Mouse (Mus musculus) lung, embryonic 14.5 days (tissue): Measurements from ENCODE around the gene Rapgef4. TPM values are rescaled to one million over a fixed set of nuclear protein-coding genes. Genes with fewer than 3 reads are reported as not detected.

Experiments
- ATAC-seq: fragments of 200-750 bp; cut with Nextera tagmentation; 2 replicates; pipeline ENCODE4 v1.8.0; 2017; ENCODE audit warnings: mild to moderate bottlenecking, moderate TSS enrichment, moderate library complexity; ENCODE audit not compliant: insufficient read depth
- DNase-seq: peaks from one replicate; pipeline ENCODE4 v3.0.0-alpha.2; 2015
- H3K27ac ChIP-seq: fragments of 300-500 bp; sonication (generic); 2 replicates; pipeline ENCODE4 v1.5.1; 2014; ENCODE audit warnings: low read depth, mild to moderate bottlenecking, moderate library complexity
- H3K27me3 ChIP-seq: fragments of 300-500 bp; sonication (generic); 2 replicates; pipeline ENCODE4 v1.6.1; 2014; ENCODE audit warnings: low read length, control low read depth; ENCODE audit not compliant: insufficient read depth
- H3K36me3 ChIP-seq: fragments of 300-500 bp; sonication (generic); 2 replicates; pipeline ENCODE4 v1.6.1; 2014; ENCODE audit warnings: control low read depth; ENCODE audit not compliant: insufficient read depth
- H3K4me1 ChIP-seq: fragments of 300-500 bp; sonication (generic); 2 replicates; pipeline ENCODE4 v1.6.1; 2014; ENCODE audit warnings: antibody characterized with exemption, control low read depth; ENCODE audit not compliant: insufficient read depth
- H3K4me2 ChIP-seq: fragments of 300-500 bp; sonication (generic); 2 replicates; pipeline ENCODE4 v1.6.1; 2014; ENCODE audit warnings: mild to moderate bottlenecking
- H3K4me3 ChIP-seq: fragments of 300-500 bp; sonication (generic); 2 replicates; pipeline ENCODE4 v1.5.1; 2014; ENCODE audit warnings: low read depth, low read length
- H3K9ac ChIP-seq: fragments of 300-500 bp; sonication (generic); 2 replicates; pipeline ENCODE4 v1.6.1; 2014
- H3K9me3 ChIP-seq: fragments of 300-500 bp; sonication (generic); 2 replicates; pipeline ENCODE4 v1.6.1; 2016; ENCODE audit warnings: low read depth, low read length, control low read depth
- CTCF ChIP-seq: IDR thresholded peaks from 2 replicates; pipeline ENCODE4 v1.5.1; 2016; ENCODE audit warnings: antibody characterized with exemption, low read depth
- WGBS: fragments of 180-500 bp; shearing (Covaris S2); extraction: QIAGEN DNeasy Blood & Tissue Kit; methylation state at CpG from one replicate; pipeline ENCODE4 v1.1.7; 2014; 5-methylcytosine and 5-hydroxymethylcytosine counted together
- polyA plus RNA-seq: library from polyadenylated mRNA; unstranded; fragments of >200 nt; fragmentation: Nextera tagmentation; extraction: Ambion mirVana; gene quantifications from 2 replicates; pipeline ENCODE4 v1.2.1, GENCODE M21; 2014

Rapgef4 gene
- polyA plus RNA-seq, 1 experiment from 2014 or later = 3.5 TPM

GRCm38 (mm10) chr2:72296984-72297715, 316.1 kb downstream of the Rapgef4 start:
- ATAC-seq (no peak), DNase-seq (no peak)
- Histone ChIP-seq H3K36me3 (peaks cover 9% of the 10 kb centered on the region), H3K9me3 (no peaks in the 10 kb centered on the region), H3K27me3 (no peaks in the 10 kb centered on the region), H3K9ac (0 out of 2 replicates have a peak overlapping the region, but pooled peaks have one; percentile 30), H3K4me2 (peak overlapping the region; percentile 43; the same call in 1 of the 2 replicates), H3K4me1 (peaks cover 6% of the 10 kb centered on the region; the same call in 1 of the 2 replicates), H3K4me3 (no peak overlapping the region), H3K27ac (peak overlapping the region; percentile 76; the same call in 1 of the 2 replicates)
- TF ChIP-seq CTCF = no peak
- 63% methylated on average over 10 of the region's 10 CpGs for WGBS

DNA sequence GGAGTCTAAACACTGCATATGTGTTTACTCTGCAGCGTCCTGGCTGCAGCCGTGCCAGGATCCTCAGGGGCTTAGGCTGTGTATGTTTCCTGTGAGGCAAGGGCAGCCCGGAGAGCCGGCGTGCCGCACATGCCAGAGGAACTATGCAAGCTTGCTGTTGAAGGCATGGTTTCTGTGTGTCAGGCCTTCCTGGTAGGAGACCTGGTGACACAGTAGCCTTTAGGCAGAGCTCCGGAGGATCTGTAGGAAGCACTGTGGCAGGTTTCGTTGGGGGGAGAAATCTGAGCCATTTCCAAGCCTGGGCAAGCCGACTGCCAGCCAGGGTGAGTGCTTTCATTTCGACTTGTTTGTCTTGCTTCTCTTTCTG, 316.7 kb downstream of the Rapgef4 start:
- no peak overlapping the region for H3K4me3 ChIP-seq

DNA sequence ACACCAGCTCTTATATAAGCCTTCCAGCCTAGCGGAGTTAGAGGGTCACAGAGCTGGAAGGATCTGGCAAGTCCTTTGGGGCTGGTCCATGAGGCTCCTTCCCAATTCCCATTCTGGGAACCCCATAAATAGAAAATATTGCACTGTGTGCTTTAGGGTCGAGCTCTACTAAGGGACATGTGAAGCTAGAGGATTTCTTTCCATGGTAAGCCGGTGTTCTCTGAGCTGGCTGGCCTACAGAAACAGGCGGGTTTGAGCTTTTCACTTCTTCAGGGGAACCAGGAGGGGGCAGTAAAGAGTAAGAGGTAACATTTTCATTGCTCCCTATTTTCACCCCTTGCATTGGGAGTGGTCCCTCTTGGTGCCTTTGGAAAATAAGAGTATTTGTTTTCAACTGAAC, 317.4 kb downstream of the Rapgef4 start:
- ATAC-seq = no peak
- H3K9ac ChIP-seq = no peak overlapping the region
- no peak overlapping the region for H3K4me3 ChIP-seq
- peak overlapping the region; percentile 76; the same call in 1 of the 2 replicates for H3K27ac ChIP-seq
- H3K4me2 ChIP-seq = 0 out of 2 replicates have a peak overlapping the region, but pooled peaks have one; percentile 43
- no peaks in the 10 kb centered on the region for H3K9me3 ChIP-seq
- H3K36me3 ChIP-seq = peaks cover 9% of the 10 kb centered on the region
- H3K4me1 ChIP-seq = peaks cover 6% of the 10 kb centered on the region; the same call in 1 of the 2 replicates
- peak; percentile 74 for TF ChIP-seq CTCF
- WGBS = 57% methylated on average over 4 of the region's 4 CpGs
- no peaks in the 10 kb centered on the region for H3K27me3 ChIP-seq
- peak; percentile 69 for DNase-seq

More for the DNA sequence above, 316.7 kb downstream of the Rapgef4 start:
- 30% methylated on average over 10 of the region's 10 CpGs for WGBS
- Histone ChIP-seq H3K4me1 (peaks cover 6% of the 10 kb centered on the region; the same call in 1 of the 2 replicates), H3K4me2 (peak overlapping the region; percentile 43; the same call in 1 of the 2 replicates), H3K9ac (0 out of 2 replicates have a peak overlapping the region, but pooled peaks have one; percentile 30), H3K36me3 (peaks cover 9% of the 10 kb centered on the region), H3K27me3 (no peaks in the 10 kb centered on the region), H3K27ac (peak overlapping the region; percentile 76; the same call in 1 of the 2 replicates), H3K9me3 (no peaks in the 10 kb centered on the region)
- DNase-seq = peak; percentile 81
- TF ChIP-seq CTCF = no peak
- peak; percentile 88 for ATAC-seq

GRCm38 (mm10) chr2:72301194-72301916, 320.3 kb downstream of the Rapgef4 start:
- WGBS = 77% methylated on average over 9 of the region's 9 CpGs
- ATAC-seq (no peak), DNase-seq (no peak)
- H3K36me3 ChIP-seq = peaks cover 17% of the 10 kb centered on the region
- no peak overlapping the region for H3K27ac ChIP-seq
- peaks cover 6% of the 10 kb centered on the region; the same call in 1 of the 2 replicates for H3K4me1 ChIP-seq
- no peak overlapping the region for H3K9ac ChIP-seq
- H3K4me3 ChIP-seq = no peak overlapping the region
- H3K4me2 ChIP-seq = no peak overlapping the region
- no peaks in the 10 kb centered on the region for H3K9me3 ChIP-seq
- no peaks in the 10 kb centered on the region for H3K27me3 ChIP-seq
- no peak for TF ChIP-seq CTCF

DNA sequence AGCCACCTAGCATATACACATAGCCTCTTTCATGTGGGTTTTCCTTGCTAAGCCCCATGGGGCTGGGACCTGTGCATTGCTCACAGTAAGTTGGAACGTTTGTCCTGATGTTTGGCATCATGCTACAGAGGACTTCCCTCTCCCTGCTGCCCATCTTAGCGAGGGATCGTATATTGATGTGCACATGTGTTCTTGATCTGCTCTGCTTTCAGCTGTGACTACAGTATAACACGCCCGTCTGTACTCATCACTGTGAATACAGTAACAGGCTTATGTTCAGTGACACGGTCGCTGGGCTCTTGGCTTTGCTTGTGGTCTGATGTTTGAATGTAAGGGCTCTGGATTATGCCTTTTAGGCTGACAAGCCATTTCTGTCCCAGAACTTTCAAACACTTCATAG, 324.7 kb downstream of the Rapgef4 start:
- Histone ChIP-seq H3K9ac (no peak overlapping the region), H3K9me3 (no peaks in the 10 kb centered on the region), H3K4me2 (no peak overlapping the region), H3K27ac (no peak overlapping the region), H3K27me3 (no peaks in the 10 kb centered on the region), H3K36me3 (0 out of 2 replicates have a peak, but pooled peaks cover 8% of the 10 kb centered on the region), H3K4me1 (no peaks in the 10 kb centered on the region), H3K4me3 (no peak overlapping the region)
- WGBS = 88% methylated on average over 7 of the region's 7 CpGs
- no peak for DNase-seq
- TF ChIP-seq CTCF = no peak
- no peak for ATAC-seq

Other genes with a start within 250 kb of the Rapgef4 start
- gene Itga6, start 235.6 kb upstream of the Rapgef4 start, polyA plus RNA-seq = 97.3 and 97.5 TPM in 2 replicates
- 45.1 and 54.4 TPM in 2 replicates for gene Pdk1, start 108.0 kb upstream of the Rapgef4 start, polyA plus RNA-seq